Mouse (Mus musculus) MEL (cell line): ENCODE results near the gene Nlgn3. TPM values are rescaled to one million over a fixed set of nuclear protein-coding genes. Genes with fewer than 3 reads are reported as not detected.
"Not testable (repeated sequence)": the region's sequence is repeated elsewhere in the genome, so short reads cannot be mapped to it uniquely, and the experiment has no call there.

Experiments
- DNase-seq: peaks from one replicate; pipeline ENCODE4 v3.0.0; 2011; ENCODE audit warnings: low read depth, low spot score
- H3K27ac ChIP-seq: 2 replicates; pipeline ENCODE4 v1.5.1; 2012; ENCODE audit warnings: low read depth, mild to moderate bottlenecking, control low read depth, low read length, moderate library complexity; ENCODE audit not compliant: control insufficient read depth
- H3K27me3 ChIP-seq, 2 experiments: fragments of 150-350 bp in 1 of 2; sonication (generic) in 1 of 2; 2 replicates each; pipeline ENCODE4 v1.6.1; 2012; ENCODE audit warnings: low read length in 2 of 2, mild to moderate bottlenecking in 2 of 2, improper control_type of control experiment in 1 of 2, moderate library complexity in 1 of 2; ENCODE audit not compliant: insufficient read depth in 2 of 2, control insufficient read depth in 1 of 2
- H3K36me3 ChIP-seq, 2 experiments: 2 replicates each; pipeline ENCODE4 v1.6.1; 2012 to 2014; ENCODE audit warnings: low read length in 2 of 2, improper control_type of control experiment in 1 of 2, inconsistent platforms in 1 of 2, mild to moderate bottlenecking in 1 of 2; ENCODE audit not compliant: insufficient read depth in 2 of 2, control insufficient read depth in 1 of 2
- H3K4me1 ChIP-seq, 2 experiments: fragments of 150-350 bp in 1 of 2; sonication (generic) in 1 of 2; 2 replicates each; pipeline ENCODE4 v1.6.1; 2012; ENCODE audit warnings: low read length in 2 of 2, improper control_type of control experiment in 1 of 2, mild to moderate bottlenecking in 1 of 2; ENCODE audit not compliant: insufficient read depth in 2 of 2, control insufficient read depth in 1 of 2
- H3K4me3 ChIP-seq, 2 experiments: fragments of 150-350 bp in 1 of 2; sonication (generic) in 1 of 2; 2 replicates each; pipeline ENCODE4 v1.5.1; 2012; ENCODE audit warnings: low read depth in 2 of 2, low read length in 2 of 2, mild to moderate bottlenecking in 2 of 2, moderate library complexity in 2 of 2, control low read depth in 1 of 2, improper control_type of control experiment in 1 of 2; ENCODE audit not compliant: control insufficient read depth in 1 of 2, insufficient read depth in 1 of 2
- H3K79me2 ChIP-seq: 2 replicates; pipeline ENCODE4 v1.6.1; 2012; ENCODE audit warnings: mild to moderate bottlenecking, low read length, moderate library complexity; ENCODE audit not compliant: control insufficient read depth, poor library complexity, insufficient read depth
- H3K9ac ChIP-seq: 2 replicates; pipeline ENCODE4 v1.6.1; 2012; ENCODE audit warnings: low read depth, mild to moderate bottlenecking, control low read depth, low read length, moderate library complexity; ENCODE audit not compliant: control insufficient read depth, poor library complexity, severe bottlenecking
- H3K9me3 ChIP-seq: fragments of 150-350 bp; sonication (generic); replicated peaks from 2 replicates; pipeline ENCODE4 v1.6.1; 2012; ENCODE audit warnings: mild to moderate bottlenecking, low read length, improper control_type of control experiment, moderate library complexity; ENCODE audit not compliant: insufficient read depth
- CHD1 ChIP-seq: IDR thresholded peaks from 2 replicates; pipeline ENCODE4 v1.6.1; 2012; ENCODE audit warnings: low read depth, mild to moderate bottlenecking, inconsistent platforms, low read length, improper control_type of control experiment
- CTCF ChIP-seq, 3 experiments: IDR thresholded peaks in 2 of 3; conservative IDR thresholded peaks in 1 of 3; 2 replicates each; pipeline ENCODE4 v1.5.1; 2011 to 2012; ENCODE audit warnings: low read length in 3 of 3, low read depth in 2 of 3, mild to moderate bottlenecking in 2 of 3, improper control_type of control experiment in 1 of 3, inconsistent platforms in 1 of 3, mixed read lengths in 1 of 3, moderate library complexity in 1 of 3; ENCODE audit not compliant: control insufficient read depth in 1 of 3, insufficient read depth in 1 of 3, poor library complexity in 1 of 3, severe bottlenecking in 1 of 3
- ETS1 ChIP-seq: IDR thresholded peaks from 2 replicates; pipeline ENCODE4 v1.6.1; 2012; ENCODE audit warnings: low read depth, mild to moderate bottlenecking, inconsistent platforms, low read length, improper control_type of control experiment, moderate library complexity
- JUND ChIP-seq: IDR thresholded peaks from 2 replicates; pipeline ENCODE4 v1.6.1; 2011; ENCODE audit warnings: low read depth, mild to moderate bottlenecking, improper control_type of control experiment, low read length
- KAT2A ChIP-seq: conservative IDR thresholded peaks from 2 replicates; pipeline ENCODE4 v1.6.1; 2012; ENCODE audit warnings: low read depth, low read length, improper control_type of control experiment, inconsistent platforms
- MYB ChIP-seq: IDR thresholded peaks from 2 replicates; pipeline ENCODE4 v1.6.1; 2011; ENCODE audit warnings: mild to moderate bottlenecking, low read depth, low read length, improper control_type of control experiment
- MYC ChIP-seq: IDR thresholded peaks from 2 replicates; pipeline ENCODE4 v1.6.1; 2011; ENCODE audit warnings: low read depth, mild to moderate bottlenecking, low read length, improper control_type of control experiment, moderate library complexity
- POLR2A ChIP-seq, 2 experiments: IDR thresholded peaks; 2 replicates each; pipeline ENCODE4 v1.6.1; 2011 to 2012; ENCODE audit warnings: low read length in 2 of 2, mild to moderate bottlenecking in 2 of 2, control low read depth in 1 of 2, improper control_type of control experiment in 1 of 2, low read depth in 1 of 2, moderate library complexity in 1 of 2; ENCODE audit not compliant: control insufficient read depth in 1 of 2, insufficient read depth in 1 of 2, poor library complexity in 1 of 2
- RAD21 ChIP-seq: IDR thresholded peaks from 2 replicates; pipeline ENCODE4 v1.6.1; 2011; ENCODE audit warnings: mild to moderate bottlenecking, low read depth, low read length, improper control_type of control experiment
- SIN3A ChIP-seq: IDR thresholded peaks from 2 replicates; pipeline ENCODE4 v1.6.1; 2012; ENCODE audit warnings: low read length, improper control_type of control experiment, inconsistent platforms
- SMC3 ChIP-seq: IDR thresholded peaks from 2 replicates; pipeline ENCODE4 v1.6.1; 2011; ENCODE audit warnings: low read depth, low read length, improper control_type of control experiment
- TBP ChIP-seq: IDR thresholded peaks from 2 replicates; pipeline ENCODE4 v1.8.0; 2011; ENCODE audit warnings: low read depth, low read length, improper control_type of control experiment
- ZC3H11A ChIP-seq: IDR thresholded peaks from 2 replicates; pipeline ENCODE4 v1.6.1; 2012; ENCODE audit warnings: low read depth, mild to moderate bottlenecking, inconsistent platforms, low read length, improper control_type of control experiment
- ZMIZ1 ChIP-seq: IDR thresholded peaks from 2 replicates; pipeline ENCODE4 v1.6.1; 2012; ENCODE audit warnings: low read depth, mild to moderate bottlenecking, inconsistent platforms, low read length, improper control_type of control experiment, moderate library complexity
- polyA plus RNA-seq, 2 experiments: library from polyadenylated mRNA; stranded (reverse) in 1 of 2; unstranded in 1 of 2; fragments of >175 nt in 1 of 2; fragments of >200 nt in 1 of 2; gene quantifications; 2 replicates each; pipeline versions ENCODE4 v1.2.1 to v1.2.4; 2012; ENCODE audit warnings: low replicate concordance in 2 of 2, low read depth in 1 of 2; ENCODE audit not compliant: insufficient read length in 2 of 2, insufficient read depth in 1 of 2, missing spikeins in 1 of 2
- total RNA-seq: library from RNA; depleted of rRNA; stranded (reverse); fragments of 300-350 nt; gene quantifications from 2 replicates; pipeline ENCODE4 v1.2.3, GENCODE M21; 2012

The Nlgn3 gene
- total and polyA plus RNA-seq, 3 experiments: 0.04 to 0.15 TPM; not detected in 1

DNA sequence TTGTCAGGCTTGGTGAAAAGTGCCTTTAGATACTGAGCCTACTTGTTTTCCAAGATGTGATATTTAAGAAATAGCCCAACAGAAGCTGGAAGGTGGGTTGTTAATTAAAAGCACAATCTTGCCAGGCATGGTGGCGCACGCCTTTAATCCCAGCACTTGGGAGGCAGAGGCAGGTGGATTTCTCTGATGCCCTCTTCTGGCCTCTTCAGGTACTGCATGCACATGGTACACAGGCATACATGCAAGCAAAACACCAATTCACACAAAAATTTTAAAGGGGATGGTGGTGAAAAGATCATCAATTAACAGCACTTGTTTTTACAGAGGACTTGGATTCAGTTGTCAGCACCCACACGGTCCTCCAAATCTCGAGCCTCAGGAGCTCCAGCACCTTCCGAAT, 35.6 kb downstream of the Nlgn3 start:
- H3K27ac ChIP-seq: no peak overlapping the region
- no peak overlapping the region for H3K9ac ChIP-seq
- H3K4me3 ChIP-seq: no peak overlapping the region
- peaks cover 0 to 9% of the 10 kb centered on the region in 2 experiments; a peak in 1 of 4 replicates for H3K4me1 ChIP-seq
- TF ChIP-seq RAD21 (peak; percentile 6), SIN3A (no peak), CTCF (IDR thresholded peaks at IDR 0.05 in 2 of 3, conservative IDR thresholded peaks at IDR 0.05 in 1 of 3; ENCODE audit: control insufficient read depth in 1 of 3, insufficient read depth in 1 of 3, low read depth in 2 of 3, low read length in 3 of 3, poor library complexity in 1 of 3, severe bottlenecking in 1 of 3) (peak; percentile 43 to 65 (median 55)), SMC3 (peak; percentile 55), JUND (no peak), MYC (peak; percentile 64; the same call in 1 of the 2 replicates), KAT2A (no peak)
- peak; percentile 65 for DNase-seq
- no peaks in the 10 kb centered on the region for H3K27me3 ChIP-seq
- H3K9me3 ChIP-seq: no peaks in the 10 kb centered on the region
- peaks cover 3% of the 10 kb centered on the region; the same call in 1 of the 2 replicates for H3K79me2 ChIP-seq
- H3K36me3 ChIP-seq: peaks cover 0 to 6% of the 10 kb centered on the region in 2 experiments; a peak in 2 of 4 replicates

GRCm38 (mm10) chrX:101338666-101339065, 39.7 kb downstream of the Nlgn3 start:
- Histone ChIP-seq H3K36me3 (peaks cover 0 to 10% of the 10 kb centered on the region in 2 experiments; a peak in 2 of 4 replicates), H3K4me1 (peaks cover 0 to 14% of the 10 kb centered on the region in 2 experiments; a peak in 2 of 4 replicates), H3K27me3 (no peaks in the 10 kb centered on the region), H3K4me3 (no peak overlapping the region; a peak in 1 of 4 replicates), H3K79me2 (no peaks in the 10 kb centered on the region), H3K9me3 (no peaks in the 10 kb centered on the region), H3K9ac (peak overlapping the region; percentile 32), H3K27ac (no peak overlapping the region)
- DNase-seq: peak; percentile 50
- 0 out of 2 replicates have a peak, but pooled peaks have one; percentile 22 for TF ChIP-seq ZC3H11A
- TF ChIP-seq CHD1: no peak
- TF ChIP-seq MYB: no peak
- TF ChIP-seq CTCF (IDR thresholded peaks at IDR 0.05 in 2 of 3, conservative IDR thresholded peaks at IDR 0.05 in 1 of 3; ENCODE audit: control insufficient read depth in 1 of 3, insufficient read depth in 1 of 3, low read depth in 2 of 3, low read length in 3 of 3, poor library complexity in 1 of 3, severe bottlenecking in 1 of 3): peak; percentile 13 to 51 (median 50); a peak in 4 of 6 replicates
- TF ChIP-seq SMC3: peak; percentile 56
- TF ChIP-seq RAD21: peak; percentile 29
- TF ChIP-seq, all 39 proteins: peak for 4

DNA sequence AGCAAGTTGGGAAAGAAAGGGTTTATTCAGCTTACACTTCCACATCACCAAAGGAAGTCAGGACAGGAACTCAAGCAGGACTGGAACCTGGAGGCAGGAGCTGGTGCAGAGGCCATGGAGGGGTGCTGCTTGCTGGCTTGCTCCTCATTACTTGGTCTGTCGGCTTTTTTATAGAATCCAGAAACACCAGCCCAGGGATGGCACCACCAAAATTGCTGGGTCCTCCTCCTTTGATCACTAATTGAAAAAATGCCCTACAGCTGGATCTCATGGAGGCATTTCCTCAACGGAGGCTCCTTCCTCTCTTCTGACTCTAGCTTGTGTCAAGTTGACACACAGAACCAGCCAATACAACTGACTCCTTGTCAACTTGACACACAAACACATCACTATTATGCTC, 43.9 kb downstream of the Nlgn3 start:
- TF ChIP-seq ETS1 (0 out of 2 replicates have a peak, but pooled peaks have one; percentile 22), TBP (peak; percentile 49), ZMIZ1 (peak; percentile 92; the same call in 1 of the 2 replicates), POLR2A (IDR thresholded peaks at IDR 0.05; ENCODE audit: control insufficient read depth in 1 of 2, insufficient read depth in 1 of 2, low read depth in 1 of 2, low read length in 2 of 2, poor library complexity in 1 of 2) (peak in 1 of 2 experiments; percentile 32; a peak in 1 of 4 replicates)
- TF ChIP-seq, all 39 proteins: peak for 4; not testable (repeated sequence) for 35
- not testable (repeated sequence) for H3K27ac ChIP-seq, H3K79me2 ChIP-seq, H3K9ac ChIP-seq, H3K9me3 ChIP-seq, H3K4me3 ChIP-seq, H3K27me3 ChIP-seq
- Histone ChIP-seq H3K36me3 (peaks cover 0 to 18% of the 10 kb centered on the region in 2 experiments; a peak in 2 of 4 replicates), H3K4me1 (peaks cover 7 to 24% of the 10 kb centered on the region in 2 experiments)
- DNase-seq: peak; percentile 25
